Mouse (Mus musculus) c-Kit-positive CD71-positive TER-119-positive erythroid progenitor cells, embryonic 14.5 days (primary cell): Measurements from ENCODE around the gene Zfy2.

Experiments
- DNase-seq: peaks from one replicate; pipeline ENCODE4 v3.0.0-alpha.2; 2013; ENCODE audit warnings: low spot score

The Zfy2 gene

GRCm38 (mm10) chrY:2170309-2170708, at the start of gene Zfy2:
Gene Zfy2, minus strand, starts transcription at chrY:2170409.
- DNase-seq: no peak
